Comparison of ENCODE assay signal across 7 mouse cellular contexts in genomic region chr14:55105836-55106809, GRCm38 (mm10). TPM values are rescaled to one million over a fixed set of nuclear protein-coding genes. Genes with fewer than 3 reads are reported as not detected.
DNase-seq lines count a peak whose midpoint lies in the region; ATAC-seq lines count a peak whose summit lies in the region.

Gene Ap1g2 (minus strand): TSS chr14:55106593.

- H3K27ac ChIP-seq in intestine, embryonic 16.5 days (ENCODE audit: low read length) = peak within 1 kb of the TSS; percentile 92
- peak within 1 kb of the TSS; percentile 85 for H3K27ac ChIP-seq in limb, embryonic 10.5 days
- H3K27ac ChIP-seq in midbrain, embryonic 12.5 days (replicated peaks) = peak within 1 kb of the TSS; percentile 27; the same call in 1 of the 2 replicates

- DNase-seq in adrenal gland, adult 8-10 months = peak; percentile 86
- peak; percentile 87 for DNase-seq in embryo, embryonic 11 days
- peak; percentile 77 to 80 for DNase-seq in gastrocnemius, postnatal 36 days
- DNase-seq in limb, embryonic 10.5 days (ENCODE audit: low spot score) = peak; percentile 79
- peak; percentile 72 for DNase-seq in spleen, adult 12 weeks (ENCODE audit: low spot score)

- peaks cover 35% of the 10 kb centered on the region for H3K4me1 ChIP-seq in intestine, embryonic 16.5 days (ENCODE audit: control insufficient read depth, insufficient read depth, low read length)
- peaks cover 49% of the 10 kb centered on the region for H3K4me1 ChIP-seq in limb, embryonic 10.5 days
- peaks cover 37% of the 10 kb centered on the region for H3K4me1 ChIP-seq in midbrain, embryonic 12.5 days

- peak within 1 kb of the TSS; percentile 60 for H3K4me3 ChIP-seq in intestine, embryonic 16.5 days (ENCODE audit: low read length)
- H3K4me3 ChIP-seq in limb, embryonic 10.5 days = peak within 1 kb of the TSS; percentile 62
- H3K4me3 ChIP-seq in midbrain, embryonic 12.5 days = peak within 1 kb of the TSS; percentile 43

- H3K36me3 ChIP-seq in intestine, embryonic 16.5 days (ENCODE audit: control insufficient read depth, insufficient read depth, low read length) = peaks cover 6% of the 10 kb centered on the region; the same call in 1 of the 2 replicates
- H3K36me3 ChIP-seq in limb, embryonic 10.5 days = peaks cover 4% of the 10 kb centered on the region; the same call in 1 of the 2 replicates
- no peaks in the 10 kb centered on the region for H3K36me3 ChIP-seq in midbrain, embryonic 12.5 days

- H3K4me2 ChIP-seq in intestine, embryonic 16.5 days (ENCODE audit: low read depth, low read length) = peak within 1 kb of the TSS; percentile 96
- H3K4me2 ChIP-seq in midbrain, embryonic 12.5 days (replicated peaks) = peak within 1 kb of the TSS; percentile 77

- peaks cover 7% of the 10 kb centered on the region; the same call in 1 of the 2 replicates for H3K27me3 ChIP-seq in intestine, embryonic 16.5 days (replicated peaks; ENCODE audit: control insufficient read depth, insufficient read depth, low read length)
- H3K27me3 ChIP-seq in limb, embryonic 10.5 days (ENCODE audit: low read depth, poor library complexity, severe bottlenecking) = peaks cover 42% of the 10 kb centered on the region
- peaks cover 41% of the 10 kb centered on the region for H3K27me3 ChIP-seq in midbrain, embryonic 12.5 days

- under 1% methylated on average over 39 of the region's 39 CpGs for WGBS in intestine, embryonic 16.5 days
- WGBS in limb, embryonic 10.5 days = under 1% methylated on average over 39 of the region's 39 CpGs
- WGBS in midbrain, embryonic 12.5 days = 1% methylated on average over 39 of the region's 39 CpGs

- intact Hi-C loops in gastrocnemius, postnatal 36 days (cut with DNase I) = loop anchor here (10.0 kb wide), 1 partner anchor 401 kb away; no protein-coding TSS in a partner anchor

- no peaks in the 10 kb centered on the region for H3K9me3 ChIP-seq in intestine, embryonic 16.5 days (ENCODE audit: control insufficient read depth, low read length)
- no peaks in the 10 kb centered on the region for H3K9me3 ChIP-seq in limb, embryonic 10.5 days (replicated peaks)
- no peaks in the 10 kb centered on the region for H3K9me3 ChIP-seq in midbrain, embryonic 12.5 days

- peak; percentile 91 for ATAC-seq in intestine, embryonic 16.5 days
- ATAC-seq in midbrain, embryonic 12.5 days (ENCODE audit: low FRiP score, low read depth) = peak; percentile 47; the same call in 1 of the 2 replicates

- H3K9ac ChIP-seq in intestine, embryonic 16.5 days (ENCODE audit: low read depth, low read length) = peak within 1 kb of the TSS; percentile 84
- peak within 1 kb of the TSS; percentile 65 for H3K9ac ChIP-seq in midbrain, embryonic 12.5 days (replicated peaks)

RNA-seq across cellular contexts. Expression of gene Ap1g2, which starts in this region (rescaled TPM):
- 10 to 100 TPM; 24.5 to 29.3 (median 26.0) TPM for total RNA-seq in adrenal gland, adult 8-10 months (2022)
- total RNA-seq in gastrocnemius, postnatal 36 days (2021) = 1 to 10 TPM; 4.0 to 5.1 TPM
- 106 and 120 TPM in 2 replicates for polyA plus RNA-seq in intestine, embryonic 16.5 days (2015; fragmentation: Nextera tagmentation; extraction: Ambion mirVana)
- 10.6 and 12.5 TPM in 2 replicates for polyA plus RNA-seq in limb, embryonic 10.5 days (2016; fragmentation: Nextera tagmentation; extraction: Ambion mirVana)
- 8.2 and 10.9 TPM in 2 replicates for polyA plus RNA-seq in midbrain, embryonic 12.5 days (2016; fragmentation: Nextera tagmentation; extraction: Ambion mirVana)

Comparison
In these comparisons a context has a peak if more than half of its experiments do, and no peak if none do; other contexts are left out.
1. Peak in every context shown above with its lines: DNase-seq, ATAC-seq, H3K4me3 ChIP-seq and H3K27ac ChIP-seq.
2. RNA of gene Ap1g2 (total RNA-seq): 24.5 to 29.3 TPM in adrenal gland, adult 8-10 months; 4.0 to 5.1 TPM in gastrocnemius, postnatal 36 days; every median in the first group is over 4 times any median in the second.
3. H3K27ac ChIP-seq: peak in every context shown above with its lines; median percentile 92 in intestine, embryonic 16.5 days; 85 in limb, embryonic 10.5 days; 27 in midbrain, embryonic 12.5 days.